Comparison of ENCODE assay signal across 14 mouse cellular contexts in the genomic region with DNA sequence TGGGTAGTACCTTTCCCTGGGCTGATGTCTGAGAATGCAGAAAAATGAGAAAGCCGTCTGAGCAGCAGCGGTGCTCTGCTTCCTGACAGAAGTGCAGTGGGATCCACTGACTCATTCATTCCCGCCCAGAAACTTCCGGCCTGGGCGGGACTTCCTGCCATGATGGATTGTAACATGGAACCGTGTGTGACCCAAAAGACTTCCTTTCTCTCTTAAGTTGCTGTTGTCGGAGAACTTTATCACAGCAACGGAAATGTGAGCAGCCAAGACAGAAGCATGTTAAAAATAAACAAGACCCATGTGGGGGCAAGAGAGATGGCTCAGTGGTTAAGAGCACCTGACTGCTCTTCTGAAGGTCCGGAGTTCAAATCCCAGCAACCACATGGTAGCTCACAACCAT. TPM values are rescaled to one million over a fixed set of nuclear protein-coding genes. Genes with fewer than 3 reads are reported as not detected.
DNase-seq lines count a peak whose midpoint lies in the region; ATAC-seq lines count a peak whose summit lies in the region.
"Had no signal": no experiment of that assay in that cellular context is flagged by ENCODE, and none has a peak within 500 bp of the region (broad histone marks: within the 10 kb centered on the region; RNA-seq: fewer than 3 reads in every experiment).

No protein-coding gene starts in this region.

- H3K4me3 ChIP-seq in heart, embryonic 10.5 days, result no peak overlapping the region
- no peak overlapping the region for H3K4me3 ChIP-seq in limb, embryonic 10.5 days
- H3K4me3 ChIP-seq: erythroblast, embryonic 14.5 days had no signal

- no peak overlapping the region for H3K27ac ChIP-seq in heart, embryonic 10.5 days
- no peak overlapping the region for H3K27ac ChIP-seq in limb, embryonic 10.5 days
- H3K27ac ChIP-seq: stomach, postnatal 0 days had no signal

- WGBS in heart, embryonic 10.5 days, result 65% methylated on average over 9 of the region's 9 CpGs
- WGBS in limb, embryonic 10.5 days, result 86% methylated on average over 9 of the region's 9 CpGs

- ATAC-seq in hematopoietic stem cell, adult 5-6 weeks (replicated peaks in 1 of 2; ENCODE audit: insufficient read depth in 1 of 2, low FRiP score in 2 of 2, low TSS enrichment in 1 of 2, low read depth in 1 of 2, poor library complexity in 2 of 2, severe bottlenecking in 2 of 2), result peak; percentile 73 to 92
- no peak for ATAC-seq in erythroblast, adult 5-6 weeks (replicated peaks; ENCODE audit: low FRiP score, poor library complexity, severe bottlenecking)

- 0 out of 2 replicates have a peak, but pooled peaks cover under 1% of the 10 kb centered on the region for H3K36me3 ChIP-seq in heart, embryonic 10.5 days
- H3K36me3 ChIP-seq in limb, embryonic 10.5 days, result peaks cover 5% of the 10 kb centered on the region

- H3K9me3 ChIP-seq in heart, embryonic 10.5 days, result no peaks in the 10 kb centered on the region
- no peaks in the 10 kb centered on the region for H3K9me3 ChIP-seq in limb, embryonic 10.5 days (replicated peaks)

- peak; percentile 61 to 73 for DNase-seq in heart, adult 18-20 months
- DNase-seq in heart, embryonic 10.5 days (ENCODE audit: low spot score), result no peak
- peak; percentile 58 for DNase-seq in R1 (ENCODE audit: low read depth, low spot score)
- peak; percentile 48 for DNase-seq in lung, postnatal 36 days
- no peak for DNase-seq in ovary, adult 18-20 months (ENCODE audit: low spot score)
- no peak for DNase-seq in limb, embryonic 10.5 days (ENCODE audit: low spot score)
- DNase-seq: adrenal gland, adult 8-10 months; cerebellum, adult 9-10 months; gastrocnemius, postnatal 14 days had no signal

- H3K4me1 ChIP-seq in heart, embryonic 10.5 days, result no peaks in the 10 kb centered on the region
- no peaks in the 10 kb centered on the region for H3K4me1 ChIP-seq in limb, embryonic 10.5 days

- H3K27me3 ChIP-seq in heart, embryonic 10.5 days (ENCODE audit: insufficient read depth, poor library complexity, severe bottlenecking), result no peaks in the 10 kb centered on the region
- H3K27me3 ChIP-seq in limb, embryonic 10.5 days (ENCODE audit: low read depth, poor library complexity, severe bottlenecking), result no peaks in the 10 kb centered on the region

RNA-seq across cellular contexts. Expression of gene Zfp800, which starts 12.2 kb away (rescaled TPM):
- 10 to 100 TPM; 10.2 to 14.0 TPM for total RNA-seq in heart, adult 18-20 months (2021)
- 11.7 and 15.0 TPM in 2 replicates for polyA plus RNA-seq in heart, embryonic 10.5 days (2016; fragmentation: Nextera tagmentation; extraction: Ambion mirVana)
- 57.5 and 78.1 TPM in 2 replicates for total RNA-seq in hematopoietic stem cell, adult 5-6 weeks (2017)
- total RNA-seq in erythroblast, adult 5-6 weeks (2015; ENCODE audit: low replicate concordance), result 19.2 and 32.8 TPM in 2 replicates
- 31.1 and 42.8 TPM in 2 replicates for total RNA-seq in erythroblast, adult 5-6 weeks (2017; ENCODE audit: low replicate concordance)
- 10.5 and 12.2 TPM in 2 replicates for polyA plus RNA-seq in limb, embryonic 10.5 days (2016; fragmentation: Nextera tagmentation; extraction: Ambion mirVana)

RNA-seq across cellular contexts. Expression of gene Arf5, which starts 13.3 kb away (rescaled TPM):
- 100 to 1,000 TPM; 143 to 170 TPM for total RNA-seq in heart, adult 18-20 months (2021)
- 273 and 310 TPM in 2 replicates for polyA plus RNA-seq in heart, embryonic 10.5 days (2016; fragmentation: Nextera tagmentation; extraction: Ambion mirVana)
- 31.7 and 36.9 TPM in 2 replicates for total RNA-seq in hematopoietic stem cell, adult 5-6 weeks (2017)
- 175 and 190 TPM in 2 replicates for total RNA-seq in erythroblast, adult 5-6 weeks (2015; ENCODE audit: low replicate concordance)
- total RNA-seq in erythroblast, adult 5-6 weeks (2017; ENCODE audit: low replicate concordance), result 211 and 230 TPM in 2 replicates
- 251 and 298 TPM in 2 replicates for polyA plus RNA-seq in limb, embryonic 10.5 days (2016; fragmentation: Nextera tagmentation; extraction: Ambion mirVana)

RNA-seq across cellular contexts. Expression of gene Fscn3, which starts 17.5 kb away (rescaled TPM):
- total RNA-seq in heart, adult 18-20 months (2021), result not detected
- not detected in 2 replicates for polyA plus RNA-seq in heart, embryonic 10.5 days (2016; fragmentation: Nextera tagmentation; extraction: Ambion mirVana)
- not detected in 2 replicates for total RNA-seq in hematopoietic stem cell, adult 5-6 weeks (2017)
- total RNA-seq in erythroblast, adult 5-6 weeks (2015; ENCODE audit: low replicate concordance), result 0.77 TPM in 1 of 2 replicates, not detected in the other
- total RNA-seq in erythroblast, adult 5-6 weeks (2017; ENCODE audit: low replicate concordance), result 0.09 TPM in 1 of 2 replicates, not detected in the other
- polyA plus RNA-seq in limb, embryonic 10.5 days (2016; fragmentation: Nextera tagmentation; extraction: Ambion mirVana), result not detected in 2 replicates
- total RNA-seq: gastrocnemius, postnatal 14 days had no signal
- polyA plus RNA-seq: erythroblast, embryonic 14.5 days; stomach, postnatal 0 days had no signal

RNA-seq across cellular contexts. Expression of gene Gcc1, which starts 18.1 kb away (rescaled TPM):
- total RNA-seq in heart, adult 18-20 months (2021), result 1 to 10 TPM; 8.6 to 9.4 TPM
- polyA plus RNA-seq in heart, embryonic 10.5 days (2016; fragmentation: Nextera tagmentation; extraction: Ambion mirVana), result 7.0 and 7.6 TPM in 2 replicates
- total RNA-seq in hematopoietic stem cell, adult 5-6 weeks (2017), result 17.8 and 20.4 TPM in 2 replicates
- 8.4 and 8.5 TPM in 2 replicates for total RNA-seq in erythroblast, adult 5-6 weeks (2015; ENCODE audit: low replicate concordance)
- total RNA-seq in erythroblast, adult 5-6 weeks (2017; ENCODE audit: low replicate concordance), result 19.5 and 22.2 TPM in 2 replicates
- polyA plus RNA-seq in limb, embryonic 10.5 days (2016; fragmentation: Nextera tagmentation; extraction: Ambion mirVana), result 8.3 and 10.7 TPM in 2 replicates

RNA-seq across cellular contexts. Expression of gene Pax4, which starts 39.1 kb away (rescaled TPM):
- total RNA-seq in heart, adult 18-20 months (2021), result not detected
- not detected in 2 replicates for polyA plus RNA-seq in heart, embryonic 10.5 days (2016; fragmentation: Nextera tagmentation; extraction: Ambion mirVana)
- not detected in 2 replicates for total RNA-seq in hematopoietic stem cell, adult 5-6 weeks (2017)
- total RNA-seq in erythroblast, adult 5-6 weeks (2015; ENCODE audit: low replicate concordance), result not detected in 2 replicates
- total RNA-seq in erythroblast, adult 5-6 weeks (2017; ENCODE audit: low replicate concordance), result not detected in 2 replicates
- not detected in 2 replicates for polyA plus RNA-seq in limb, embryonic 10.5 days (2016; fragmentation: Nextera tagmentation; extraction: Ambion mirVana)
- total RNA-seq: adrenal gland, adult 8-10 months; gastrocnemius, postnatal 14 days had no signal
- polyA plus RNA-seq: erythroblast, embryonic 14.5 days; limb, embryonic 14.5 days; stomach, postnatal 0 days had no signal

Comparison
In these comparisons a context has a peak if more than half of its experiments do, and no peak if none do; other contexts are left out.
1. DNase-seq: peak in heart, adult 18-20 months (2 of 2), R1 (single experiment) and lung, postnatal 36 days (single experiment); none in heart, embryonic 10.5 days (single experiment), ovary, adult 18-20 months (single experiment) and limb, embryonic 10.5 days (single experiment).